Mouse (Mus musculus): ENCODE data around the gene Prelid3b.
A peak's percentile ranks its signal among the peaks of the same experiment; 100 is the strongest.

The Prelid3b gene

DNA sequence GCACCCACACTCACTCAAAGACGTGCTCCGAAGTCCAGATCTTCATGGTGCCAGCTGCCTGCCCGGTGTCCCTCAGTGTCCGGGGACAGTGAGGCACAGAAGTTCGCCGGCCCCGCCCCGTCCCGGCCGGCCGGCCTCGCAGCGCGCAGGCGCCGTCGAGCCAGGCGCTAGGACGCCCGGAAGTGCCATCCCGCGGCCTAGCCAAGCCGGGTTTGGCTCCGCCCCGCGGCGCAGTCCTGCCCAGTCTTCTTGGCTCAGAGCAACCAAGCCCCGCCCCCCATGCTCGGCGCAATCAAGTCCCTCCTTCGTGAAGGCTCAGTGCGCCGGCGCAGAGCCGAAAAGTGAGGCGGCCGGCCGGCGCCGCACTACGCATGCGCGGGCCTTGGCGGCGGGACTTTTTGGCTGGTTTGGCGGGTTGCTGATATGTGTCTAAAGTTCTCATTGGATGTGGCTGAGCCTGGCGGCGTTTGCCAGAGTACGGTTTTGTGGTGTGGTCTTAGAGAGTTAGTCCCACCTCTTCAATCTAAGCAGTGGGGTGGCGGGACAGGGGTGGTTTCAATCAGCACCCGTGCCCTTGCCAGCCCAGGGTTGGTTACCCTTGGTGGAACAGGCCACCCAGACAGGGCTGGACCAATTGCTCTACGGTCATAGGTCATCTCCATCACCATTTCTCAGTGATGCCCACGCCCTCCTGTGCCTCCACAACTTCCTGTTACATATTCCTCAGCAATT, at the start of gene Prelid3b:
TSS of gene Prelid3b (minus strand) at position 264 of the 732 bp plus-strand sequence.
- DNase-seq (ENCODE audit: low spot score) = peak; percentile 100

DNA sequence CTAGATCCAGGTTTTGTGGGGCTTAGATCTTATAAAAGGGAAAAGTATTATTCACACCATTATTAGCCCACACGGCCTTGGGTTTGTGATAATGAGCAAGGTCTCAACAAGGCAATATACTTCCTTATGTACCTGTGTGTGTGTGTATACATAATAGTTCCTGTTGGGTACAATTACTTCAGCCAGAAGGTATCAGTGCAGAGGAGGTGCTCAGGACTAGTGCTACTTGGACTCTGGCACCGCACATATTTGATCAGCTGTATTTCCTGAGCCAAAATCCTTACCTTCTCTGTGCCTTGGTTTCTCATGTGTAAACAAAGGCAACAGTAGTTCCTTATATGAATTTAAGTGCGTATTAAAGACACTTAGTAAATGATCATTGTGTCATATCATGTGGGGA, 49.3 kb upstream of the Prelid3b start:
- DNase-seq (ENCODE audit: low spot score) = no peak

DNA sequence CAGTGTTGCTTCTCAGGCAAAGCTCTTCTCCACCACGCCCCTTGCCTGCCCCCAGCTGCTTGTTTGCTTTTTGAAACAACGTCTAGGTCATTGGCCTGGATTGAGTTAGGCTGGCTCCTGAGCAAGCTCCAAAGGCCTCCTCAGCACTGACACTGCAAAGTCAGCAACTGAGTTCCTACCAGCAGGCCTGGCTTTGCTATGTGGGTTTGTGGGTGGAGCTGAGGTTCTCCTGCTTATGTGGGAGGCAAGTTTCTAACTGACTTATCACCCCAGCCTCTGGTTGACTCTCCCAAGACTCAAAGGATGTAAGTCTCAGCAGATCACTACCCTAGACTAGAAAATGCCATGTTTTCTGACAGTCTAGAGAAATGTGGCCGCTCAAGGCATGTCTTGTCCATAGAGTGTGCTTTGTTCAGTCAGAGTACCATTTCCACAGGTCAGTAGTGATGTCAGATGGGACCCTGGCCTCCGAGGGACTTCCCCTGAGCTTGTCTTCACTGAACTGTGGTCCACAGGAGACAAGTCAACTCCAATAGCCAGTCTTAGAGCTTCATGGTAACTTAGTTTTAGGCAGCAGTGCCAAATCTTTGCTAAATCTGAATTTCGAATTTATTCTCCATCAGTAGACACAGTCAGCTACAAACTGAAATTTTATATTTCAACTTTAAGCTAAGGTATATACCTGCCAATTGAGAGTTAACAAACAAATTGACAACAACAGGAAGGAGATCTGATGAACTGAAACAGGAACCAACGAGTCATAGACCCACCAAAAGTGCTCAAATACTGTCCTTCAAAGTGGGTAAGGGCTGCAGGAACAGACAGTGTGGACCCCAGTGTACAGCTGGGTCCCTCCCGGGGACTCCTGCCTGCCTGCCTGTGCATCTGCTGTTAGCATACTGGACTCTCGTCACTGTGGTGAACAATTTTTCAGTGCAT, 44.5 kb upstream of the Prelid3b start:
- DNase-seq (ENCODE audit: low spot score) = no peak

DNA sequence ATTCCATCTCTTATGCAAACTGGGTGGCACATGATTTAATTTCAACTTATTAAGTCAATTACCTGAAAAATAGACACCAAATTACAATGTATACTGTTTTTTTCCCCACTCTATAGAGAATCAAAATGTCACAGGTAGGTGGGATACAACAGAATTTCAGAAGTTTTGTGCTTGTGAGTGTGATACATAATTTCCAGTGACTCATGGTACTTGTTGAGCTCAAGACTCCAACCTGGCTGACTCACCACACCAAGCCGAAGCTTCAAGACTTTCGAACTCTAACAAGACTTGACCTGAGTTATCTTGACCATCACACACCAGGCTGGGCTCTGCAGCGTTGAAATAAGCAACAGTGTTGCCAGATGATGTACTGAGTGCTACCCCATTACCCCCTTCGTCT, 42.0 kb upstream of the Prelid3b start:
- no peak for DNase-seq (ENCODE audit: low spot score)

DNA sequence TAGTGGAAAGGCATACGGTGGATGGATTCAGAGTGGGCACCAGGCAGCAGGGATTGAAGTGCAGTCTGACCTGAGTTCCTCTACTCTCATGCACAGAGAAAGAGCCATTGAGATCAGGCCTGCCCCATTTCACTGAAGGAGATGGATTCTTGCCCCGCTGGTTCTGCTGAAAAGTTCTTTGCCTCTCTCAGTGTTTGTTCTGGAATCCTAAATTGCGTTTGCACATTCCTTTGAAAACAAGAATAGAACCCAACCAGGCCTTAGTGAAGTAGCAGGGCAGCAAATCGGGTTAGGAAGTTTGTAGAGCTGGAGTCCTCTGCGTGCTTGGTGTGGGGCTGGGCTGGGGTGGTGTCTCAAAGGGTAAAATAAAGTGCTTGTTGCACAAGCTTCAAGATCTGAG, 40.9 kb upstream of the Prelid3b start:
- no peak for DNase-seq (ENCODE audit: low spot score)

DNA sequence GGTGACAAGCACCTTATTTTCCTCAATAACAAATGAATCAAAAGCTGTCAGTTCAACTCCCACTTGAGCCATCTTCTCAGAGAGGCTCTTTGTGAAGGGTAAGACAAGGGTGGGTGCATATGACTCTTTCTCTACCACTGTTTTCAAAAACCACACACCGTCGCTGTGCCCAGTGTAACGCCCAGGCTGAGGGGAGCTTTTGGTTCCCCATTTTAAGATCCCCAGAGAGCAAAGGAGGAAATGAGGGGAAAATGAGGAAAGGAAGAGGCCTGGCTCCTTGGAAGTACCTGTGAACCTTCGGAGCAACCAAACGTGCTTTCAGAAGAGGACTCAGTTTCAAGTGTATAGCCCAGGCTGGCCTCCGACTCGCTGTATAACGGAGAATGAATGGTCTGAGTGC, 36.9 kb upstream of the Prelid3b start:
- DNase-seq (ENCODE audit: low spot score) = no peak

DNA sequence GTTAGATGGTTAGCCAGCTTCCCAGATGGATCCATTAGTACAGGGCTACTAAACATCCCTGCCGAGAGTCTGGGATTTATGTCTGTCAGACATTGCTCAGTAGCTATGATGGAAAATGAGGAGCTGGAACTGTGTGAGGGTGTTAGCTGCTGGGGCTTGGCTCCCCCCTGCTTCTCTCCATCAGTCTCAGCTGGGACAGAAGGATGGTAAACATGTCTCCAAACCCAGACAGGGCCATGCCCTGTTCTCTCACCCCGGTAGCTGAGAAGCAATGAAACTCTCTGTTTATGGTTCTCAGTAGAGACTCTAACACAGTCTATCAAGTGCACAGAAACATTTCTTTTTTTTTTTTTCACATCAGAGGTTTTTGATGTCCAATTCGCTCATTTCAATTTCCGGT, 35.1 kb upstream of the Prelid3b start:
- DNase-seq (ENCODE audit: low spot score) = no peak

DNA sequence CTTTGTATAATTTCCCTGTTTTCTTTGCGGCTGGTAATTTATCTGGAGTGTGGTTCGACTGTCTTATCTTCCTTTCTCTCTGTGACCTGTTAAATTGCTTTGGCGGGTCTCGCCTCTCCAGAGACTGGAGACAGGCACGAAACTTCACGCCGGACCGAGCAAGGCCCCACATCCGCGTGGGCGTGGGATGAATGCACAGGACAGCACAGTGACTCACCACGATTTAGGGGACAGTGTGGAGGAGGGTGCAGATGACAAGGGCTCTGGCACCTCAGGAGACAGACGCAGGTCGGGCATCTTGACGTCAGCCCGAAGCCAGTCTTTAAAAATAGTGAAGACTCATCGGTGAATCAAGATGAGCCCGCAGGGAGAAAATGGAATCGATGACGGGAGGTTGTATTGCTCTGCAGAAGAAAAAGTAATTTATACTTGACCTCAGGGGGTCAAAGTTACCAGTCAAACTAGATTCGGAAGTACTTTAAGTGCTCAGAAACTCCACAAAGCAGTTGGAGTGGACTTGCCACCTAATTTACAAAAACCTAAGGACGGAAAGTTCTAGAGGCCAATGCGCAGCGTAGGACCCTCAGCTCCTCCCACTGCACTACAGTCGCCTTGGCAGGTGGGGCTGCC, 30.1 kb upstream of the Prelid3b start:
- no peak for DNase-seq (ENCODE audit: low spot score)

DNA sequence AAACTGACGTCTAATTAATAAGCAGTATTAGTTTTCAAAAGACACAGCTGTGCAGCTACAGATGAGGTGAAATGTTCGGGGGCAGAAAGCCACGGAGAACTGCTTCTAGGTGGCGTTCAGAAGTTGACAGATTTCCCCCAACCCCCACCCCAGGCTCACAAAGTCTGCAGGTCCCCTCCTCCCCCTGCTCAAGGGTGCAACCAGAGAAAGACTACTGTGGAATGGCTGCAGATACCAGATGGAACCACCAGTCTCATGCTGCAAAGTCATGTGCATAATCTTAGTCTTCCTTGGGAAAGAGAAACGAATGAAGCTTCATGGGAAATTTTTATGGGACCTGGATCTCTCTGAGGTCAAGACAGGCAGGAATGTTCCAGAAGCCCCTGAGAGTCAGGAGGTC, 29.4 kb upstream of the Prelid3b start:
- DNase-seq (ENCODE audit: low spot score) = no peak

DNA sequence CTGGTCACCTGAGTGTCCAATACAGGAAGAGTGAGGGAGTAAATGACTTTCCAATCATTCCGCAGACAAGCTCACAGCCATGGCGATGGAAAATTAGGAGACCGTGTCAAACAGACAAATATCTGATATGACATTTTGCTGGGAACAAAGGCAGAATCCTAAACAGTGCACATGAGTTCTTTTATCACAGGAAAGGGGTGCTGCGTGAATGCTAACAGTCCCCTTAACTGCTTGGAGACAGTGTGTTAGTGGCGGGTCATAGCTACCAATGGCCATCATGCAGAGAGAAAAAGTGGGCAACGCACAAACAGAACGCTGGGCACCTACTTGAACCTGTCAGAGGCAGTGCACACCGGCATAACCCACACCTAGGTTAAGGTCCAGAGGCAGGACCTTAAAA, 28.6 kb upstream of the Prelid3b start:
- no peak for DNase-seq (ENCODE audit: low spot score)

DNA sequence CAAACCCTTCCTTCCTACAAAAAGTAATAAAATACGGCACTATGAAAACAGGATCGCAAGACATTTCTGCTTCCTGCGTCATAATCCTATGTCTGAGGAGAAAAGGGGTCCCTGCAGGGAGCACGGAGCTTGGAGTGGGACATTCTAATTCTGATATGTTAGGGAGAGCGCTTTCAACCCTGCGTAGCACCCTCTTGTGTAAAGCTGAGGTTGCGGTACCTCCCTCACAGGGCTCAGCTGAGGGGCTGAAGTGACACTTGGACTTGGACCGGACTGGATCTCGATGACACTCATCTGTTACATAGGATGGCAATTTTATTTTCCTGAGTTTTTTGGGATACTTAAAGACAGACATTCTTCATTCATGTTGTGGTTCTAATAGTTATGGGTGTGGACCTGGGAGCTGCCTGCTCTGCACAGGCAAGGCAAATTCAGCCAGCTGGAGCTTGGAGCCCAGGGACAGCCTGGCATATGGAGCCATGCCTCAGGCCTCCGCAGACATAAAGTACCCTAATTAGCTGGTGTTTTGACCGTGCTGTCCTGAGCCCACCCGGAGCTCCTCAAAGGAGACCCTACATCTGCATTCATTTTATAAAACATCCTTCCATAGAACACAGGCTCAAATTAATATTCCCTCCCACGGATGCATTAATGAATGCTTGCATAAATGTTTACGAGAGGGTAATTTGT, 28.1 kb upstream of the Prelid3b start:
- DNase-seq (ENCODE audit: low spot score) = no peak

DNA sequence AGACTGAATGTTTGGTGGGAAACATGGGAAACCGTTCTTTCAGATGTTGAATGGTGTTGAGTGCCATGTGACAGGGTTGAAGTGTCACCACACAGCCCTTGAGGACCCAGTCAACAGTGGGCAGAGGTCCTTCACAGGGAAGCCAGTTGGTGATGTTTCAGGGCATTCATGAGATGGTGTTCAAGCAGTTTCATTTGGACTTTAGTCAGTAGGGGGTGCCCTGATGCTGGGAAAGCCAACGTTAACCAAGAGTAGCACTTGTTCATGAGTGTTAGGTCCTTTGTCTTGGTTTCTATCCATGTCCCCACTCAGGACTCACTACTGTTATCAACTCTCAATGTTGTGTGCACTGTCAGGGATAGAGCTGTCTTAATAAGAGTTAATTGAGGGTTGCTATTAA, 20.0 kb upstream of the Prelid3b start:
- no peak for DNase-seq (ENCODE audit: low spot score)

DNA sequence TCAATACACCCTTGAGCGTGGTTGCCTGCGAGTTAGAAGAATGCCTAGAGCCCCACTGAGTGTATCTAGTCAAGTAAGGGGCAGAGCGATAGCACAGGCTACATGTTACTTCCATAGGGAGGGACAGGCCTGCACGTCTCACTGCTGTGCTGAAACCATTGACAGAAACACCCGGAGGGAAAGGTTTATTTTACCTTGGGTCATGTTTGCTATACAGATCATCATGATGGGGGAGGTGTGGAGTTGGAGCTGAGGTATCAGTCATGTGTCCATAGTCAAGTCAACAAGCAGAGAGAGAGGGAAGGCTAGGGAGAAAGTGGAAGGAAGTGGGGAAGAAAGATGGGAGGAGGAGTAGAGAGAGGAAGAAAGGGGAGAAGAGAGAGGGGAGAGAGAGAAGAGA, 14.1 kb upstream of the Prelid3b start:
- DNase-seq (ENCODE audit: low spot score) = no peak

DNA sequence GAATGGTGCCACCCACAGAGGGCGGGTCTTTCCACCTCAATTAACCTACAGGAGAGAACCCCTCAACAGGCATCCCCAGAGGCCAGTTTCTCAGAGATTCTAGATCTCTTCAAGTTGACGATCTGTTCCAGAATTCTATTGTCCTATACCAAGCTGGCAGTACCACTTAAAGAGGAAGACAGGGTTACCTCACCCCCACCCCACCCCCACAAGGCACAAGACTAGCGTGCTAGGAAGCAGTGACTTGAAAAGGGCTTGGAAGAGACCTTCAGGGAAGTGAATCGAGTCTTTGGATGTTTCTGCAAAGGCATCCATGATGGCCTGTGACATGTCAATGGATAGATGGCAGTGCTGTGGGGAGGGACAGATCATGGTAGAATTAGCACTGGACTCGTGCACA, 5.9 kb upstream of the Prelid3b start:
- no peak for DNase-seq (ENCODE audit: low spot score)

DNA sequence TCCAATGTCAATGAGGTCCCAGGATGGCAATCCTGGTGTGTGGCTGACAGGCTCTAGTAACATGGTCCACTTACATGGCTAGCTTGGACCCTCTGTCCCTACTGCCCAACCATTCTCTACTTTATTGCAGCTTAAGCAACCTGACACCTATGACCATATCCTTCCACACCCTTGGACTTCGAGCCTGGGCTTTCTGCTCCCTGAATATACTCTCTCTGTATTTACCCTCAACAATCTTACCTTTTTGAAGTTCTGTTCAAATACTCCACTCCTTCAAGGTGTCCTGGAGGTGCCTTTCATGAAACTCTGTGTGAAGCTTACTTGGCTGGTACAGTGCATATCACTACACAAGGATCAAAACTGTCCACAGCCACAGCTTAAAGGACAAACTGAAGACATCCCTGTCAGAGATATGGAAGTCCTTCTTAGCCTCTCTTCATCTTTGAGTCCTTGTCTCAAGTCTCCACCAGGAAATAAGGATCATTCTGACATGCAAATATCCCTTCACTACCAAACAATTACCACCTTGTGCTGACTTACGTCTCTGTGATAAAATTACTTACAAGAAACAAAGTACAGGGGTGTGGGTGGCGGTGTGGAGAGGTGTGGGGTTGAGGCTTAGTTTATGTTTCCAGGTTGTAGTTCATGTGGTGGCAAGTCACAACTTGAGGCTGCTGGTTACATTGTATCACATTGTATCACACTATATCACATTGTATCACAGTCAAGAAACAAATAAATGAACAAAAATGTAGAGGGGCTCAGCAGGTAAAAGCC, 4.8 kb upstream of the Prelid3b start:
- no peak for DNase-seq (ENCODE audit: low spot score)

DNA sequence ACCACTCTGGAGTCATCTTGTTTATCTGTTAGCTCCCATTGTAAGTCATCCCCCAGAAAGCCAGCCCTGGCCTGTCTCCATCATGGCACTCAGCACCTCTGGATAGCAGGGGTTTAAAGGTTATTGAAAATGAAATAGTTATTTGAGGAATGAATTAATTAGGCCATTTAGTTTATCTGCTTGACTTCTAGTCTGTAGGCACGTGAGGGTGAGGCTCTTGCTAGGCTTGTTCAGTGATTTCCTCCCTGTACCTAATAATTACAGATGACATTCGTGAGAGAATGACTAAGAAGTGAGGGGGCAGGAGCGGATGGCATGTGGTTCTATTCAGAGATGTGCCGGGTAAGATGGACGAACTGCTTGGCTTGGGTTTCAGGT, 658 bp upstream of the Prelid3b start:
- DNase-seq (ENCODE audit: low spot score) = no peak

DNA sequence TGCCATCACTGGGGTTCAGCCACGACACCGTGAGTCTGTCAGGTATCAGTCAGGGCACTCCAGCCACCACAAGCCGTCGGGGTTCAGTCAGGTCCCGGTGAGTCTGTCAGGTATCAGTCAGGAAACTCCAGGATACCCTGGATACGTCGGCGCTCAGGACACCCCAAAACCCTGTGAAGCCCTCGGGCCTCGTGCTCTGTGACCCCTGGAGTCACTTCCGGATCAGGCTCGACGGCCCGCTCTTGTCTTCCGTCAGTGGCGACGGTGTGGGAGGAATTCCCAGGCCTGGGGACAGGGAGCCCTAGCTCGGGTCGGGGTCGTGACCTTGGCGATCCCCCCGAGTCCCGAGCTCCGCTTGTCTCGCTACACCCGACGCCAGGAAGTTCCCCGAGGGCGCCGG, 474 bp downstream of the Prelid3b start:
- DNase-seq (ENCODE audit: low spot score) = peak; percentile 64

DNA sequence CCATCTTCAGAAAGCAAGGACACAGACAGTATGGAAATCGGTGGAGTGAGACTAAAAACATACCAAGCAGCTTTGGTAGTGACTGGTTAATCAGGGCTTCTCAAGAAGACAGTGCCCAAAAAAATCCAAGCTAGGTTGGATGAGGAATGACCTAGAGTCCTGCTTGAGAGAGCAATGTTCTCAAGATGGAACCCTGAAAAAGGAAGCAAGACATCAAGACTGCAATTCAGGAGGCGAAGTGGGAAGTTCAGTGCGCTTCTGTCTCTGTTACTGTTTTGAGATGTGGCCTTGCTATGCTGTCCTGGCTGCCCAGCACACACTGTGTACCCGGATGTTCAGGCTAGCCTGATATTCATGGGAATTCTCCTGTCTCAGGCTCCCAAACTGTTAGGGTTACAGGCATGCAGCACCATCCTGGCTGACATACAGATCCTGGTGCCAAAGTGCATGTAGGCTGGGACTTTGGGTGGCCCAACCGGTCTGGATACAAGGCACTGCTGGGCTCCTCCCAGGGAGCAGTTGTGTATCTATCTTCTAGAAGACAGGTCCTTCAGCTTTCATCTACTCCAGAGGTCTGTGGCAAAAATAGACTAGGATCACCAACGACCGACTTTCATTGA, 2.0 kb downstream of the Prelid3b start:
- DNase-seq (ENCODE audit: low spot score) = no peak

DNA sequence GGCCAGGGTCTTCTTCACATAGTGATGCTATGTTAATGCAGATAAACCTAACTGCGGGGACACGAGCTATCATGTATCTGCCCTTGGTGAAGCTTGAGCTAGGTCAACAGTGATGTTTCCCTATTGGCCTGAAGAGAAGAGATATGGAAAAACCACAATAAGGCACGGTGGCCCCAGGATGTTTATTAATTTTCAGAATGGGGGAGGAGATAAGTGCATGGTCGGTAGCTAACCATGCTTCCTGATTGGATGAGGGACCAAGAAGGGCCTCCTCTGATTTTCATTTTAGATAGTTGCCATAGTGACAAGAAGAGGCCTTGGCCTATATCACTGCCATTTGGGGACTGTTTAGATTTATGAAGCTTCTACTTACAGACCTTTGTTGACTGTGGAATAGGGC, 2.5 kb downstream of the Prelid3b start:
- DNase-seq (ENCODE audit: low spot score) = no peak

DNA sequence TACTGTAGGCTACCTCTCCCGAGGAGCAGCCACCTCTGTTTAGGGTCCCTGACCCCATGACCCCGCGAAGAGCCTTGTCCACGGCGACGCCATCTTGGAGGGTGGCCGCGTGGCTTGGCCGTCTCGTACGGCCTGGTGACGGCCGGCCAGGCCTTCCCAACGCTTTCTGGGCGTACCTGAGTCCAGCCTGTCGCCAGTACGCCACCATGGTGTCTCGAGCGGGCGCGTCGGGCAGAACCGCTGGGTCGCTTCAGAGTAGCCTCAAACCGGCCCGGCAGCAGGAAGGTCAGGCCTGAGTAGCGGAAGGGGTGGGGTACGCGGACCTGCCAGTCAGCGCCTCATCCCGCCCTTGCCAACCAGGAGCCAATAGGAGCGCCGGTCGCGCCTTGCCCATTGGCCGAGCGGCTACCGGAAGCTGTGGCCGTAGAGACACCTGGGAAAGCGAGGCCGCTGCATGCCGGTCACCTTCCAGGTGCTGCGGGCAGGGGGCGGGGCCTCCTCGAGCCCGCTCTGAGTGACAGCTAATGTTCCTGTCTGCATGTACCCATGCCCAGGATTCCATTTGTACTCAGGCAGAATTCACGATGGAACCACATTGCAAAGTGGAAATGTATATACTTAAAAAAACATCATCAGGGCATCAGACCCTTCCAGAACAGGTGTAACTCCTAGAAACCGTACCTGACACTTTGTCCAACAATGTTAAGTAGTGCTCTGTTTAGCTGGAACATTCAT, 8.9 kb downstream of the Prelid3b start, which contains the start of gene Atp5e:
TSS of gene Atp5e (minus strand) at position 317 of the 735 bp plus-strand sequence.
- peak; percentile 95 for DNase-seq (ENCODE audit: low spot score)

Data from adipocyte (in vitro differentiated cells).